Mouse (Mus musculus) heart, embryonic 14.5 days (tissue): Measurements from ENCODE around the gene Gm6096. TPM values are rescaled to one million over a fixed set of nuclear protein-coding genes. Genes with fewer than 3 reads are reported as not detected.
"Not testable (repeated sequence)": the region's sequence is repeated elsewhere in the genome, so short reads cannot be mapped to it uniquely, and the experiment has no call there.

ENCODE experiments used
- ATAC-seq: fragments of 200-750 bp; cut with Nextera tagmentation; 2 replicates; pipeline ENCODE4 v1.8.0; 2017; ENCODE audit warnings: low read depth, moderate TSS enrichment; ENCODE audit not compliant: insufficient number of reproducible peaks, insufficient read depth, low FRiP score
- H3K27ac ChIP-seq, 2 experiments: fragments of 200-500 bp in 1 of 2; fragments of 300-500 bp in 1 of 2; sonication (generic) in 1 of 2; replicated peaks in 1 of 2; 2 replicates each; pipeline ENCODE4 v1.5.1; 2012 to 2014; ENCODE audit warnings: low read depth in 2 of 2, low read length in 2 of 2, control low read depth in 1 of 2, mild to moderate bottlenecking in 1 of 2, mixed read lengths in 1 of 2; ENCODE audit not compliant: control insufficient read depth in 1 of 2, insufficient read depth in 1 of 2
- H3K27me3 ChIP-seq: fragments of 300-500 bp; sonication (generic); 2 replicates; pipeline ENCODE4 v1.6.1; 2014; ENCODE audit warnings: mild to moderate bottlenecking, low read length, control low read depth; ENCODE audit not compliant: control insufficient read depth, insufficient read depth
- H3K36me3 ChIP-seq: fragments of 300-500 bp; sonication (generic); 2 replicates; pipeline ENCODE4 v1.6.1; 2014; ENCODE audit warnings: mild to moderate bottlenecking, control low read depth, low read length, mixed read lengths; ENCODE audit not compliant: control insufficient read depth, insufficient read depth
- H3K4me1 ChIP-seq, 2 experiments: fragments of 200-500 bp in 1 of 2; fragments of 300-500 bp in 1 of 2; sonication (generic) in 1 of 2; 2 replicates each; pipeline ENCODE4 v1.6.1; 2012 to 2014; ENCODE audit warnings: low read length in 2 of 2, control low read depth in 1 of 2, mixed read lengths in 1 of 2; ENCODE audit not compliant: control insufficient read depth in 2 of 2, insufficient read depth in 2 of 2
- H3K4me2 ChIP-seq: fragments of 300-500 bp; sonication (generic); 2 replicates; pipeline ENCODE4 v1.6.1; 2014; ENCODE audit warnings: mild to moderate bottlenecking, low read length
- H3K4me3 ChIP-seq, 2 experiments: fragments of 200-500 bp in 1 of 2; fragments of 300-500 bp in 1 of 2; sonication (generic) in 1 of 2; 2 replicates each; pipeline ENCODE4 v1.5.1; 2012 to 2014; ENCODE audit warnings: low read length in 2 of 2, mild to moderate bottlenecking in 2 of 2, control low read depth in 1 of 2, low read depth in 1 of 2, moderate library complexity in 1 of 2; ENCODE audit not compliant: control insufficient read depth in 1 of 2, insufficient read depth in 1 of 2
- H3K9ac ChIP-seq: fragments of 300-500 bp; sonication (generic); 2 replicates; pipeline ENCODE4 v1.6.1; 2014; ENCODE audit warnings: mild to moderate bottlenecking, low read length
- H3K9me3 ChIP-seq: fragments of 300-500 bp; sonication (generic); 2 replicates; pipeline ENCODE4 v1.6.1; 2016; ENCODE audit warnings: low read length, control low read depth; ENCODE audit not compliant: control insufficient read depth
- WGBS: fragments of 180-500 bp; shearing (Covaris S2); extraction: QIAGEN DNeasy Blood & Tissue Kit; methylation state at CpG from one replicate; pipeline ENCODE4 v1.1.7; 2014; 5-methylcytosine and 5-hydroxymethylcytosine counted together
- polyA plus RNA-seq: library from polyadenylated mRNA; unstranded; fragments of >200 nt; fragmentation: Nextera tagmentation; extraction: Ambion mirVana; gene quantifications from 2 replicates; pipeline ENCODE4 v1.2.1, GENCODE M21; 2014

Gm6096 gene
- 0.62 TPM in 1 of 2 replicates, not detected in the other for polyA plus RNA-seq

DNA sequence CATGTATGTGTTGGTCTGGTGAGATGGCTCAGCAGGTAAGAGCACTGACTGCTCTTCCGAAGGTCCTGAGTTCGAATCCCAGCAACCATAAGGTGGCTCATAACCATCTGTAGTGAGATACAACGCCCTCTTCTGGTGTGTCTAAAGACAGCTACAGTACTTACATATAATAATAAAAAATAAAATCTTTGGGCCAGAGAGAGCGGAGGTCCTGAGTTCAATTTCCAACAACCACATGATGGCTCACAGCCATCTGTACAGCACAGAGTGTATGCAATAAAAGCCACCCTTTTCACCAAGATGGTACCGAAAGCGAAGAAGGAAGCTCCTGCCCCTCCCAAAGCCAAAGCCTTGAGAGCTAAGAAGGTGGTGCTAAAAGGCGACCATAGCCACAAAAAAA, at the start of gene Gm6096:
Gene Gm6096, plus strand, starts transcription at position 301 of the 400 bp plus-strand sequence.
- no peak within 1 kb of the TSS for H3K9ac ChIP-seq
- WGBS: 93% methylated on average over 7 of the region's 7 CpGs
- no peaks in the 10 kb centered on the region for H3K4me1 ChIP-seq
- ATAC-seq: no peak
- H3K4me3 ChIP-seq: no peak within 1 kb of the TSS
- no peak within 1 kb of the TSS for H3K27ac ChIP-seq
- no peak within 1 kb of the TSS for H3K4me2 ChIP-seq
- peaks cover 88% of the 10 kb centered on the region for H3K36me3 ChIP-seq
- H3K27me3 ChIP-seq: no peaks in the 10 kb centered on the region
- no peaks in the 10 kb centered on the region for H3K9me3 ChIP-seq

- not testable (repeated sequence) for H3K4me3 ChIP-seq, H3K27me3 ChIP-seq, H3K4me2 ChIP-seq, H3K9me3 ChIP-seq, H3K27ac ChIP-seq, H3K9ac ChIP-seq, H3K4me1 ChIP-seq, ATAC-seq
- 93% methylated on average over 10 of the region's 10 CpGs for WGBS
- peaks cover 69% of the 10 kb centered on the region for H3K36me3 ChIP-seq
Measured at GRCm38 (mm10) chr7:34202147-34202546, 48.7 kb upstream of the Gm6096 start.

- Histone ChIP-seq H3K4me2 (no peak overlapping the region), H3K9me3 (no peaks in the 10 kb centered on the region), H3K27ac (no peak overlapping the region), H3K9ac (no peak overlapping the region), H3K4me1 (no peaks in the 10 kb centered on the region), H3K36me3 (peaks cover 100% of the 10 kb centered on the region), H3K27me3 (no peaks in the 10 kb centered on the region), H3K4me3 (no peak overlapping the region)
- WGBS: 90% methylated on average over 6 of the region's 6 CpGs
- no peak for ATAC-seq
Measured at GRCm38 (mm10) chr7:34206331-34206730, 44.5 kb upstream of the Gm6096 start.

GRCm38 (mm10) chr7:34208027-34208745, 42.7 kb upstream of the Gm6096 start:
- 81% methylated on average over 9 of the region's 9 CpGs for WGBS
- Histone ChIP-seq H3K36me3 (peaks cover 100% of the 10 kb centered on the region), H3K27me3 (no peaks in the 10 kb centered on the region), H3K9me3 (no peaks in the 10 kb centered on the region), H3K9ac (no peak overlapping the region), H3K27ac (no peak overlapping the region), H3K4me2 (no peak overlapping the region), H3K4me3 (no peak overlapping the region), H3K4me1 (no peaks in the 10 kb centered on the region)
- no peak for ATAC-seq

DNA sequence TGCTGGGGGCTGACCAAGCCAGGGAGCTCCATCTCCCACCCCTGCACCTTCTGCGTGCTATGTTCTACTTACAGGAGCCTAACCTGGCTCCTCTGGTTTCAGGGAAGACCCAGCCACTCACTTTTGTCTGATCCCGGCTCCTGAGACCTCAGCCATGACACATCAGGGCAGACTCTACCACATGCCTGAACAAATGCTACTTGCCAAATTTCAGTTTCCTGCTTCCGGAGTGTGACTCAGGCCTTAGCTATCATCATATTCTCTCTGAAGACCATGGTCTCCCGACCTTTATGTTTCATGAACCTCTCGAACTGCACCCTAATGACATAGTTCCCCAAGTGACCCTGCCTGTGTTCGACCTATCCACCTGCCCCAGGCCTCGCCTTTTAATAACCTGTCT, 37.6 kb upstream of the Gm6096 start:
- Histone ChIP-seq H3K9ac (no peak overlapping the region), H3K27me3 (no peaks in the 10 kb centered on the region), H3K4me1 (no peaks in the 10 kb centered on the region), H3K9me3 (no peaks in the 10 kb centered on the region), H3K36me3 (peaks cover 100% of the 10 kb centered on the region), H3K27ac (no peak overlapping the region), H3K4me3 (no peak overlapping the region), H3K4me2 (no peak overlapping the region)
- ATAC-seq: no peak
- WGBS: 86% methylated on average over 7 of the region's 7 CpGs

DNA sequence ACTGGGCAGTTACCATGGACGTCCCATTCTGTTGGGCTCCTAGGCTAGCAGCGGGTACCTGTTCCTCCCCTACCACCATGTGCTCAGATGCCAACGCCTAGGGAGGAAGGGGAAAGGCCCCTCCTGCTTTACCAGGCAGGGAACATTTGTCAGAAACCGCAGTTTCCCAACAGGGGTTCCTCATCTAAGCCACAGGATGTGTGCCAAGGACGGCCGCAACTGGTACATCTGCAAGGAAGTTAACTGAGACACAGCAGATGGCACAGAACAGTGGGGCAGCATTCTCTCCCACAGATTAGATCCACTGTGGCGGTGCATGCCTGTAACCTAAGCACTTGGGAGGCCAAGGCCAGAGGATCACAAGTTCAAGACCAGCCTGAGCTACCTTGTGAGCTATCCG, 36.2 kb upstream of the Gm6096 start:
- no peak for ATAC-seq
- WGBS: 91% methylated on average over 8 of the region's 8 CpGs
- peaks cover 100% of the 10 kb centered on the region for H3K36me3 ChIP-seq

GRCm38 (mm10) chr7:34215481-34215880, 35.4 kb upstream of the Gm6096 start:
- H3K9me3 ChIP-seq: no peaks in the 10 kb centered on the region
- H3K4me2 ChIP-seq: no peak overlapping the region
- H3K27me3 ChIP-seq: no peaks in the 10 kb centered on the region
- H3K4me3 ChIP-seq: no peak overlapping the region
- H3K36me3 ChIP-seq: peaks cover 100% of the 10 kb centered on the region
- WGBS: 86% methylated on average over 9 of the region's 9 CpGs
- no peak overlapping the region for H3K27ac ChIP-seq
- no peak overlapping the region for H3K9ac ChIP-seq
- ATAC-seq: no peak
- H3K4me1 ChIP-seq: no peaks in the 10 kb centered on the region

More for the DNA sequence above, 36.2 kb upstream of the Gm6096 start:
- H3K27ac ChIP-seq: no peak overlapping the region
- no peak overlapping the region for H3K4me3 ChIP-seq
- no peaks in the 10 kb centered on the region for H3K9me3 ChIP-seq
- no peak overlapping the region for H3K4me2 ChIP-seq
- no peaks in the 10 kb centered on the region for H3K27me3 ChIP-seq
- H3K9ac ChIP-seq: no peak overlapping the region
- H3K4me1 ChIP-seq: no peaks in the 10 kb centered on the region

- H3K9ac ChIP-seq: no peak overlapping the region
- 90% methylated on average over 10 of the region's 10 CpGs for WGBS
- no peak overlapping the region for H3K27ac ChIP-seq
- H3K4me1 ChIP-seq: no peaks in the 10 kb centered on the region
- no peak overlapping the region for H3K4me2 ChIP-seq
- no peaks in the 10 kb centered on the region for H3K9me3 ChIP-seq
- no peak overlapping the region for H3K4me3 ChIP-seq
- H3K27me3 ChIP-seq: no peaks in the 10 kb centered on the region
- ATAC-seq: no peak
- H3K36me3 ChIP-seq: peaks cover 100% of the 10 kb centered on the region
Measured at GRCm38 (mm10) chr7:34216474-34216873, 34.4 kb upstream of the Gm6096 start.
